Mouse (Mus musculus) retina, adult 2 months (tissue): ENCODE results near the gene Klrc3.
"Not testable (repeated sequence)": the region's sequence is repeated elsewhere in the genome, so short reads cannot be mapped to it uniquely, and the experiment has no call there.

Experiments used
- DNase-seq: peaks from one replicate; pipeline ENCODE4 v3.0.0-alpha.2; 2012; ENCODE audit warnings: low read depth, low spot score

Klrc3 gene

GRCm38 (mm10) chr6:129643237-129643636 is at the start of gene Klrc3:
Klrc3 (minus strand) TSS chr6:129643337.
- not testable (repeated sequence) for DNase-seq

DNA sequence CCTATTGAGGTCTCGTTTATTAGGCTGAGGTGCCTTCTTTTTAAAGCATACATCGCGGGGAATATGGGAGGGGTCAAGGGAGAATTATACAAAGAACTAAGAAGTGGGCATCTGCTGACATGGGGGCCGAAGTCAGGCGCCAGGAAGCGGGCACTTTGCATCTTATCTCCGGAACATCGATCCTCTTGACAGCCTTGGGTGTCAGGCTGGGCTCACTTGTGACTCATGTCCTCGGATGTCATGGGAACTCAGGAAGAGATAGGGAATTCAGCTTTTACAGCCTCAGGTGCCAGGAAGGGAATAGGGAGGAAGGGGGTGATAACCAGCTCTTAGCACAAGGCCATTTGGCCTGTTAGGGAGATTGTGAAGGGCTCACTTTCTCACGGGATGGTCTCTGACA is 48.3 kb upstream of the Klrc3 start:
- not testable (repeated sequence) for DNase-seq

- no peak for DNase-seq
Observed at GRCm38 (mm10) chr6:129680379-129680778, 37.2 kb upstream of the Klrc3 start.

- DNase-seq = no peak
Observed at GRCm38 (mm10) chr6:129678873-129679272, 35.7 kb upstream of the Klrc3 start, which contains the start of gene Klrc1. Klrc1 (minus strand) TSS chr6:129678973.

DNA sequence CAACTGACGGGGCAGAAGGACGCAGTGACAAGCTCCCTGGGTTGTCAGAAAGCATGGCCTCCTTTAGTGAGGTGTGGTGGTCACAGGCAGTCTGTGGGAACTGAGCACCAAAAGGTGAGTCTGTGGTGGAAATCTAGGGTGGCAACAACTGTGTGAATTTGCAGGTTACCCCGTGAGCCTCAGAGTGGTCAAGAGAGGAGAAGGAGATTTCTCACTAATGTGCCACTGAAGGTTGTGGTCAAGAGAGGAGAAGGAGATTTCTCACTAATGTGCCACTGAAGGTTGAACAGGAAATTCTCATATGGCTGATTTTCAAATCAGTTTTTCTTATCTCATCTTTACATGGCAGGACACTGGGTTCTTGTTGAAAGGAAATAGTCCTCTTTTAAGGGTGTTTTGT is 18.2 kb upstream of the Klrc3 start:
- DNase-seq = not testable (repeated sequence)

GRCm38 (mm10) chr6:129660589-129660988 is 17.5 kb upstream of the Klrc3 start, which contains the start of gene Klrc2:
Klrc2 (minus strand) TSS chr6:129660689.
- not testable (repeated sequence) for DNase-seq

GRCm38 (mm10) chr6:129644054-129644453 is 917 bp upstream of the Klrc3 start:
- DNase-seq = not testable (repeated sequence)

- not testable (repeated sequence) for DNase-seq
Observed at GRCm38 (mm10) chr6:129631046-129631445, 12.1 kb downstream of the Klrc3 start.

DNA sequence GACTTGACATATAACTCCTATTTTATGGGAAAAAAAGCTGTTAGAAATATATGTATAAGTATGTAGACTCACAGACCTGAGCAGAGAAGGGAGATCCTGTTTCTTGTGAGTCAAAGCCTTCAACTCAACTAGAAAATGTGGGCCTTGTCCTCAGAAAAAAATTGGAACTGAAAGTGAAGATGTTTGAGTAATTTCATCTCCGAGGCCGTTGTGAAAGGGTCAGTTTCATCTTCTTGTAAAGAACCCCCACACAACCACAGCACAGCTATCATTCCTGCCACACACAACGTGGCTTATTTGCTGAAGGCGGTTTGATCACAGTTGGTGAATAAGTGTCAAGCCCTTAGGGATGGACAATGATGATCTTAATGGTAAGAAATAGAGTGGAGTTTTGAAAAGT is 19.4 kb downstream of the Klrc3 start, which contains the start of gene Klrk1:
Klrk1 (minus strand) TSS at position 130 of the 400 bp plus-strand sequence.
- DNase-seq = no peak

- no peak for DNase-seq
Observed at GRCm38 (mm10) chr6:129608372-129608771, 34.8 kb downstream of the Klrc3 start.

- DNase-seq = no peak
Observed at GRCm38 (mm10) chr6:129591508-129591907, 51.6 kb downstream of the Klrc3 start, which contains the start of gene Klrd1. Klrd1 (plus strand) TSS chr6:129591782.
